Mouse (Mus musculus): ENCODE data around the gene Gm42372.

Gm42372 gene

DNA sequence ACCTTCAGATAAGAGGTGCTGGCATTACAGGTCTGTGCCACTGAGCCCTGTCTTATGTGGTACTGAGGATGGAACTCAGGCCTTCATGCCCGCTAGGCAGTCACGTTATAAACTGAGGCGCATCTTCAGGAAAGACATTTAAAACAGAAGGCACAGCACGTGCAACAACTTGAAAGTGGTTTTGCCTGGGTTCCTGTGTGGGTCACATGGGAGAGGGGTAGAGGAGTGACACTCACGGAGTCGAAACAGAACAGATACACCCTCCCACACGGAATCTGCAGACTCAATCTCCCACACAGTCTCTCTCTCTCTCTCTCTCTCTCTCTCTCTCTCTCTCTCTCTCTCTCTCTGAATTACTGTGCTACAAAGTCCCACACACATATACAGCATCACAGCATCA lies 47.4 kb downstream of the Gm42372 start:
- no peak for DNase-seq (ENCODE audit: low spot score)

All from ovary, postnatal 14 days (tissue).